Mouse (Mus musculus) kidney, embryonic 16.5 days (tissue): ENCODE data around the gene Cog7. TPM values are rescaled to one million over a fixed set of nuclear protein-coding genes. Genes with fewer than 3 reads are reported as not detected.

Experiments used
- ATAC-seq: fragments of 200-750 bp; cut with Nextera tagmentation; 2 replicates; pipeline ENCODE4 v1.8.0; 2017; ENCODE audit warnings: moderate TSS enrichment; ENCODE audit not compliant: low FRiP score, low TSS enrichment
- H3K27ac ChIP-seq: fragments of 300-500 bp; sonication (generic); 2 replicates; pipeline ENCODE4 v1.5.1; 2014; ENCODE audit warnings: low read length
- H3K27me3 ChIP-seq: fragments of 300-500 bp; sonication (generic); 2 replicates; pipeline ENCODE4 v1.6.1; 2014; ENCODE audit warnings: low read length, control low read depth, mixed read lengths; ENCODE audit not compliant: insufficient read depth
- H3K36me3 ChIP-seq: fragments of 300-500 bp; sonication (generic); 2 replicates; pipeline ENCODE4 v1.6.1; 2014; ENCODE audit warnings: low read length, control low read depth, mixed read lengths; ENCODE audit not compliant: insufficient read depth
- H3K4me1 ChIP-seq: fragments of 300-500 bp; sonication (generic); 2 replicates; pipeline ENCODE4 v1.6.1; 2014; ENCODE audit warnings: low read length, control low read depth, mixed read lengths; ENCODE audit not compliant: insufficient read depth
- H3K4me2 ChIP-seq: fragments of 300-500 bp; sonication (generic); replicated peaks from 2 replicates; pipeline ENCODE4 v1.6.1; 2014; ENCODE audit warnings: low read depth, low read length
- H3K4me3 ChIP-seq: fragments of 300-500 bp; sonication (generic); 2 replicates; pipeline ENCODE4 v1.5.1; 2014; ENCODE audit warnings: mild to moderate bottlenecking, low read length
- H3K9ac ChIP-seq: fragments of 300-500 bp; sonication (generic); replicated peaks from 2 replicates; pipeline ENCODE4 v1.6.1; 2014; ENCODE audit warnings: low read length
- H3K9me3 ChIP-seq: fragments of 300-500 bp; sonication (generic); 2 replicates; pipeline ENCODE4 v1.6.1; 2016; ENCODE audit warnings: low read length, control low read depth
- WGBS: fragments of 180-500 bp; shearing (Covaris S2); extraction: QIAGEN DNeasy Blood & Tissue Kit; methylation state at CpG from one replicate; pipeline ENCODE4 v1.1.7; 2014; 5-methylcytosine and 5-hydroxymethylcytosine counted together
- polyA plus RNA-seq: library from polyadenylated mRNA; unstranded; fragments of >200 nt; fragmentation: Nextera tagmentation; extraction: Ambion mirVana; gene quantifications from 2 replicates; pipeline ENCODE4 v1.2.1, GENCODE M21; 2015

Gene Cog7
- polyA plus RNA-seq, 1 experiment from 2014 or later: 33.0 TPM

DNA sequence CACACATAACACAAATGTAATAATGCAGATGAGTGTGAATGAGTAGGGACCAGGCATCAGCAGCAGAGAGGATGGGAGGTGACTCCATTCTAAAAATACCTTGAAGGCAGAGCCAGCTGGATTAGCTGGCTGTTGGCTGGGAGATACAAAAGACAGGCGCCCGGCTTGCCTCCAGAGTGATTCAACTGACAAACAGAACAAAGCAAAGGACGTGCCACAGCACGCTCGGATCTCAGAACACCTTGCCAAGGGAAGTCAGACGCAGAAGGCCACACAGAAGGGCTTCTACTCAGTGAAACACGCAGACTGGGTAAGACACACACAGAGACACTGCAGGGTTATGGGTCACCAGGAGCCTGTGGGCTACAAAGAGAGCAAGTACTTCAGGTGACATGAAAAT, 140.7 kb downstream of the Cog7 start:
- Histone ChIP-seq H3K36me3 (no peaks in the 10 kb centered on the region), H3K4me2 (no peak overlapping the region), H3K4me1 (peaks cover 3% of the 10 kb centered on the region; the same call in 1 of the 2 replicates), H3K9me3 (no peaks in the 10 kb centered on the region), H3K27ac (no peak overlapping the region), H3K4me3 (no peak overlapping the region), H3K9ac (no peak overlapping the region), H3K27me3 (no peaks in the 10 kb centered on the region)
- no peak for ATAC-seq
- WGBS: 82% methylated on average over 7 of the region's 7 CpGs

DNA sequence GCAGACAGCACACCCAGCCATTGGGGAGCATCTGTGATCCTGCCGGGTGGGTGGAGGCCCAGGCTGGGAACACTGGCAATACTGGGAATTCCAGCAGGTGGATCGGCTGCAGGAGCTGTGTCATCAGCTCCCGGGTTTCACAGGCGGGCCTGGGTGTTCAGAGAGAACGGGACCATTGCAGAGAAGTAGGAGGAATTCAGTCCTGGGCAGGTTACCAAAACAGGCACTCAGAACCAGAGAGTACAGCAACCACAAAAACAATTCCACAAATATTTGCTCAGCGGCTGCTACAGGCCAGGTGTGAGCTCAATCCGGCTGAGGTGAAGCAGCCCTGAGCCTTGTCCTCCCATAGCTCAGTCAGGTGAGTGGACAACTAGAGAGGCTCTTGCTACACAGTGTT, 144.7 kb downstream of the Cog7 start:
- no peak overlapping the region for H3K4me2 ChIP-seq
- no peak overlapping the region for H3K4me3 ChIP-seq
- no peaks in the 10 kb centered on the region for H3K36me3 ChIP-seq
- H3K4me1 ChIP-seq: no peaks in the 10 kb centered on the region
- no peak overlapping the region for H3K27ac ChIP-seq
- H3K27me3 ChIP-seq: no peaks in the 10 kb centered on the region
- ATAC-seq: no peak
- WGBS: 88% methylated on average over 7 of the region's 7 CpGs
- H3K9me3 ChIP-seq: peaks cover 3% of the 10 kb centered on the region; the same call in 1 of the 2 replicates
- no peak overlapping the region for H3K9ac ChIP-seq

DNA sequence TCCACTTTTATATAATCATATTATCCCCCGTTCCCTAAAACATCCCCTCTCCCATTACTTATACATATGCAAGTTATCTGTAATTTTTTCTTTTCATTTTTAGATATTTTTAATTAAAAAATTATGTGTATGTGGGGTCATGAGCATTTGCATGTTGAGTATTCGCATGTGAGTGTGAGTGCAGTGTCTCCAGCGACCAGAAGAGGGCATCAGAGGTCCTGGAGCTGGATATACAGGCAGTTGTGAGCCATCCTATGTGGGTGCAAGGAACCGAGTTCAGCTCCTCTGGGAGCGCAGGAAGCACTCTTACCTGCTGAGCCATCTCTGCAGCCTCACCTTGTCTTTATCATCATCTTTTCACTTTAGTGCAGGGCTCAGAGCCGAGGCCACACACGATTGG, 146.1 kb downstream of the Cog7 start:
- Histone ChIP-seq H3K9ac (no peak overlapping the region), H3K27me3 (no peaks in the 10 kb centered on the region), H3K4me1 (no peaks in the 10 kb centered on the region), H3K4me3 (no peak overlapping the region), H3K36me3 (no peaks in the 10 kb centered on the region), H3K4me2 (no peak overlapping the region), H3K27ac (no peak overlapping the region), H3K9me3 (peaks cover 3% of the 10 kb centered on the region; the same call in 1 of the 2 replicates)
- 88% methylated on average over 7 of the region's 7 CpGs for WGBS
- no peak for ATAC-seq

Other genes with a start within 250 kb of the Cog7 start
- gene Scnn1g, start 247.2 kb downstream of the Cog7 start, polyA plus RNA-seq: 38.7 and 40.7 TPM in 2 replicates
- 53.8 and 57.8 TPM in 2 replicates for gene Scnn1b, start 116.7 kb downstream of the Cog7 start, polyA plus RNA-seq
- 89.3 and 89.6 TPM in 2 replicates for gene Gga2, start 39.5 kb upstream of the Cog7 start, polyA plus RNA-seq
- gene Ubfd1, start 85.5 kb upstream of the Cog7 start, polyA plus RNA-seq: 58.5 and 64.3 TPM in 2 replicates
- gene Ears2, start 85.6 kb upstream of the Cog7 start, polyA plus RNA-seq: 18.2 and 19.4 TPM in 2 replicates
- 713 and 761 TPM in 2 replicates for gene Ndufab1, start 120.2 kb upstream of the Cog7 start, polyA plus RNA-seq
- 15.3 and 19.2 TPM in 2 replicates for gene Palb2, start 151.3 kb upstream of the Cog7 start, polyA plus RNA-seq
- 128 and 133 TPM in 2 replicates for gene Dctn5, start 151.3 kb upstream of the Cog7 start, polyA plus RNA-seq
- 150 and 157 TPM in 2 replicates for gene Plk1, start 177.7 kb upstream of the Cog7 start, polyA plus RNA-seq
- 0.05 TPM in 1 of 2 replicates, not detected in the other for gene Ern2, start 204.5 kb upstream of the Cog7 start, polyA plus RNA-seq
- 0.21 and 0.46 TPM in 2 replicates for gene Chp2, start 237.8 kb upstream of the Cog7 start, polyA plus RNA-seq